Mouse (Mus musculus) midbrain, embryonic 14.5 days (tissue): ENCODE measurements around the gene Garnl3. TPM values are rescaled to one million over a fixed set of nuclear protein-coding genes. Genes with fewer than 3 reads are reported as not detected.

Source experiments
- ATAC-seq: fragments of 200-750 bp; cut with Nextera tagmentation; 2 replicates; pipeline ENCODE4 v1.8.0; 2017; ENCODE audit warnings: moderate number of reproducible peaks, moderate library complexity; ENCODE audit not compliant: low FRiP score, low TSS enrichment
- DNase-seq: peaks from one replicate; pipeline ENCODE4 v3.0.0-alpha.2; 2015
- H3K27ac ChIP-seq: fragments of 300-500 bp; sonication (generic); replicated peaks from 2 replicates; pipeline ENCODE4 v1.5.1; 2014; ENCODE audit warnings: mild to moderate bottlenecking, low read depth, low read length, moderate library complexity
- H3K27me3 ChIP-seq: fragments of 300-500 bp; sonication (generic); 2 replicates; pipeline ENCODE4 v1.6.1; 2014; ENCODE audit warnings: low read length, control low read depth, mixed read lengths; ENCODE audit not compliant: control insufficient read depth, insufficient read depth
- H3K36me3 ChIP-seq: fragments of 300-500 bp; sonication (generic); 2 replicates; pipeline ENCODE4 v1.6.1; 2014; ENCODE audit warnings: low read length, control low read depth; ENCODE audit not compliant: control insufficient read depth, insufficient read depth
- H3K4me1 ChIP-seq: fragments of 300-500 bp; sonication (generic); 2 replicates; pipeline ENCODE4 v1.6.1; 2014; ENCODE audit warnings: mild to moderate bottlenecking, antibody characterized with exemption, low read length, control low read depth; ENCODE audit not compliant: control insufficient read depth, insufficient read depth
- H3K4me2 ChIP-seq: fragments of 300-500 bp; sonication (generic); 2 replicates; pipeline ENCODE4 v1.6.1; 2014; ENCODE audit warnings: mild to moderate bottlenecking, low read length, moderate library complexity
- H3K4me3 ChIP-seq: fragments of 300-500 bp; sonication (generic); replicated peaks from 2 replicates; pipeline ENCODE4 v1.5.1; 2014; ENCODE audit warnings: low read depth, low read length
- H3K9ac ChIP-seq: fragments of 300-500 bp; sonication (generic); replicated peaks from 2 replicates; pipeline ENCODE4 v1.6.1; 2014; ENCODE audit warnings: mild to moderate bottlenecking, low read length, moderate library complexity
- H3K9me3 ChIP-seq: fragments of 300-500 bp; sonication (generic); 2 replicates; pipeline ENCODE4 v1.6.1; 2016; ENCODE audit warnings: low read length, control low read depth, mixed read lengths; ENCODE audit not compliant: control insufficient read depth
- WGBS: fragments of 180-500 bp; shearing (Covaris S2); extraction: QIAGEN DNeasy Blood & Tissue Kit; methylation state at CpG from one replicate; pipeline ENCODE4 v1.1.7; 2014; 5-methylcytosine and 5-hydroxymethylcytosine counted together
- polyA plus RNA-seq: library from polyadenylated mRNA; unstranded; fragments of >200 nt; fragmentation: Nextera tagmentation; extraction: Ambion mirVana; gene quantifications from 2 replicates; pipeline ENCODE4 v1.2.1, GENCODE M21; 2014

Garnl3 gene
- polyA plus RNA-seq, 1 experiment from 2014 or later: 51.1 TPM

- Histone ChIP-seq H3K4me2 (no peak overlapping the region), H3K4me3 (no peak overlapping the region), H3K9me3 (no peaks in the 10 kb centered on the region), H3K36me3 (peaks cover 36% of the 10 kb centered on the region), H3K4me1 (peaks cover 17% of the 10 kb centered on the region), H3K27ac (no peak overlapping the region), H3K27me3 (no peaks in the 10 kb centered on the region), H3K9ac (no peak overlapping the region)
- DNase-seq: no peak
- ATAC-seq: no peak
- WGBS: 80% methylated on average over 7 of the region's 7 CpGs
Observed at GRCm38 (mm10) chr2:33173686-33174085, 42.2 kb upstream of the Garnl3 start.

- H3K9ac ChIP-seq: no peak overlapping the region
- H3K9me3 ChIP-seq: no peaks in the 10 kb centered on the region
- H3K4me1 ChIP-seq: peaks cover 12% of the 10 kb centered on the region
- H3K4me3 ChIP-seq: no peak overlapping the region
- H3K36me3 ChIP-seq: peaks cover 36% of the 10 kb centered on the region
- H3K4me2 ChIP-seq: no peak overlapping the region
- WGBS: 85% methylated on average over 10 of the region's 10 CpGs
- DNase-seq: no peak
- no peaks in the 10 kb centered on the region for H3K27me3 ChIP-seq
- no peak for ATAC-seq
- H3K27ac ChIP-seq: no peak overlapping the region
Observed at GRCm38 (mm10) chr2:33173126-33173525, 41.7 kb upstream of the Garnl3 start.

- H3K4me2 ChIP-seq: no peak overlapping the region
- peaks cover 49% of the 10 kb centered on the region for H3K36me3 ChIP-seq
- DNase-seq (no peak), ATAC-seq (no peak)
- H3K27ac ChIP-seq: no peak overlapping the region
- H3K27me3 ChIP-seq: no peaks in the 10 kb centered on the region
- H3K9ac ChIP-seq: no peak overlapping the region
- H3K9me3 ChIP-seq: no peaks in the 10 kb centered on the region
- no peaks in the 10 kb centered on the region for H3K4me1 ChIP-seq
- H3K4me3 ChIP-seq: no peak overlapping the region
- WGBS: 74% methylated on average over 10 of the region's 10 CpGs
Observed at GRCm38 (mm10) chr2:33170777-33171565, 39.5 kb upstream of the Garnl3 start.

- DNase-seq (no peak), ATAC-seq (no peak)
- Histone ChIP-seq H3K4me1 (no peaks in the 10 kb centered on the region), H3K4me2 (no peak overlapping the region), H3K27ac (no peak overlapping the region), H3K4me3 (no peak overlapping the region), H3K9me3 (no peaks in the 10 kb centered on the region), H3K36me3 (peaks cover 54% of the 10 kb centered on the region), H3K27me3 (no peaks in the 10 kb centered on the region), H3K9ac (no peak overlapping the region)
- WGBS: 77% methylated on average over 6 of the region's 6 CpGs
Observed at GRCm38 (mm10) chr2:33169445-33169844, 38.0 kb upstream of the Garnl3 start.

GRCm38 (mm10) chr2:33167060-33167459 is 35.6 kb upstream of the Garnl3 start:
- DNase-seq (no peak), ATAC-seq (no peak)
- H3K27ac ChIP-seq: no peak overlapping the region
- H3K4me3 ChIP-seq: no peak overlapping the region
- H3K9me3 ChIP-seq: no peaks in the 10 kb centered on the region
- no peak overlapping the region for H3K9ac ChIP-seq
- H3K4me2 ChIP-seq: no peak overlapping the region
- no peaks in the 10 kb centered on the region for H3K27me3 ChIP-seq
- no peaks in the 10 kb centered on the region for H3K4me1 ChIP-seq
- 97% methylated on average over 3 of the region's 3 CpGs for WGBS
- peaks cover 40% of the 10 kb centered on the region for H3K36me3 ChIP-seq

- Histone ChIP-seq H3K4me2 (no peak overlapping the region), H3K36me3 (peaks cover 33% of the 10 kb centered on the region), H3K4me1 (no peaks in the 10 kb centered on the region), H3K27me3 (no peaks in the 10 kb centered on the region), H3K9ac (no peak overlapping the region), H3K9me3 (no peaks in the 10 kb centered on the region), H3K27ac (no peak overlapping the region), H3K4me3 (no peak overlapping the region)
- no peak for ATAC-seq
- DNase-seq: peak; percentile 27
- WGBS: 78% methylated on average over 7 of the region's 7 CpGs
Observed at GRCm38 (mm10) chr2:33165710-33166374, 34.4 kb upstream of the Garnl3 start.

GRCm38 (mm10) chr2:33165229-33165628 is 33.8 kb upstream of the Garnl3 start:
- H3K27ac ChIP-seq: no peak overlapping the region
- no peak for ATAC-seq
- WGBS: 87% methylated on average over 4 of the region's 4 CpGs

GRCm38 (mm10) chr2:33164646-33165045 is 33.2 kb upstream of the Garnl3 start:
- no peak overlapping the region for H3K4me2 ChIP-seq
- H3K27ac ChIP-seq: no peak overlapping the region
- no peaks in the 10 kb centered on the region for H3K4me1 ChIP-seq
- H3K9me3 ChIP-seq: no peaks in the 10 kb centered on the region
- no peak overlapping the region for H3K9ac ChIP-seq
- no peaks in the 10 kb centered on the region for H3K27me3 ChIP-seq
- H3K4me3 ChIP-seq: no peak overlapping the region
- H3K36me3 ChIP-seq: peaks cover 38% of the 10 kb centered on the region
- ATAC-seq (no peak), DNase-seq (no peak)
- 81% methylated on average over 3 of the region's 3 CpGs for WGBS

More at GRCm38 (mm10) chr2:33165229-33165628, 33.8 kb upstream of the Garnl3 start:
- H3K27me3 ChIP-seq: no peaks in the 10 kb centered on the region
- H3K4me3 ChIP-seq: no peak overlapping the region
- no peaks in the 10 kb centered on the region for H3K9me3 ChIP-seq
- peaks cover 32% of the 10 kb centered on the region for H3K36me3 ChIP-seq
- H3K4me2 ChIP-seq: no peak overlapping the region
- no peak overlapping the region for H3K9ac ChIP-seq
- no peaks in the 10 kb centered on the region for H3K4me1 ChIP-seq
- DNase-seq: no peak

GRCm38 (mm10) chr2:33162126-33162525 is 30.7 kb upstream of the Garnl3 start:
- Histone ChIP-seq H3K4me3 (no peak overlapping the region), H3K9ac (no peak overlapping the region), H3K27me3 (no peaks in the 10 kb centered on the region), H3K27ac (no peak overlapping the region), H3K36me3 (peaks cover 47% of the 10 kb centered on the region), H3K4me1 (no peaks in the 10 kb centered on the region), H3K4me2 (no peak overlapping the region), H3K9me3 (no peaks in the 10 kb centered on the region)
- ATAC-seq (no peak), DNase-seq (no peak)
- 94% methylated on average over 2 of the region's 2 CpGs for WGBS
